Mouse (Mus musculus): ENCODE data around the gene Cstad. TPM values are rescaled to one million over a fixed set of nuclear protein-coding genes. Genes with fewer than 3 reads are reported as not detected.
A peak's percentile ranks its signal among the peaks of the same experiment; 100 is the strongest.

Cstad gene
- polyA plus RNA-seq, 1 experiment from 2014 or later, result 1.3 TPM

DNA sequence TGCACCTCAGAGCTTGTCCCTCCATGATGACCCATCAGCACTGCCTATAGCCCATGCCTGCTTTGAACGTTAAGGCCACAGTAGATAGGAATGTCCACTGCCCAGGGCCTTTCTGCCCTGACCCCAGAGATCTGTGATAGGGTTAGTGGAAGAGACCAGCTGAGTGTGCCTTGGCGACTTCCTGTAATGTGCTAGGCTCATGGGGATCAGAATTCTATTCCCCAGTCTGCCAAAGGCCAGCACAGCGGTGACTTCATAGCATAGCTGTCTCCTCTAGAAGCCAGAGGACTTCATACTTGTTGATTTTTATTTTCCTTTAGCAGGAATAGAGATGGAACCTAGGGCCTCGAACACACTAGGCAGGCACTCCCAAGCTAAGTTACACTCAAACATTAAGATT lies 5.1 kb upstream of the Cstad start:
- 80% methylated on average over 4 of the region's 4 CpGs for WGBS
- Histone ChIP-seq H3K27ac (ENCODE audit: low read depth, low read length) (no peak overlapping the region), H3K9me3 (ENCODE audit: control insufficient read depth, low read length) (no peaks in the 10 kb centered on the region), H3K4me3 (ENCODE audit: low read depth, low read length) (no peak overlapping the region), H3K27me3 (ENCODE audit: control insufficient read depth, insufficient read depth, low read length) (no peaks in the 10 kb centered on the region), H3K9ac (replicated peaks; ENCODE audit: low read depth, low read length) (no peak overlapping the region), H3K4me2 (ENCODE audit: low read depth, low read length) (no peak overlapping the region), H3K36me3 (ENCODE audit: control insufficient read depth, insufficient read depth, low read length) (no peaks in the 10 kb centered on the region), H3K4me1 (ENCODE audit: control insufficient read depth, insufficient read depth, low read length) (peaks cover 10% of the 10 kb centered on the region)
- ATAC-seq (ENCODE audit: low read depth), result no peak

GRCm38 (mm10) chr2:30590909-30591308 lies 3.9 kb upstream of the Cstad start:
- Histone ChIP-seq H3K4me1 (ENCODE audit: control insufficient read depth, insufficient read depth, low read length) (peaks cover 16% of the 10 kb centered on the region), H3K36me3 (ENCODE audit: control insufficient read depth, insufficient read depth, low read length) (no peaks in the 10 kb centered on the region), H3K4me3 (ENCODE audit: low read depth, low read length) (peak overlapping the region; percentile 17), H3K9ac (replicated peaks; ENCODE audit: low read depth, low read length) (0 out of 2 replicates have a peak overlapping the region, but pooled peaks have one; percentile 28), H3K27ac (ENCODE audit: low read depth, low read length) (0 out of 2 replicates have a peak overlapping the region, but pooled peaks have one; percentile 62), H3K4me2 (ENCODE audit: low read depth, low read length) (peak overlapping the region; percentile 39; the same call in 1 of the 2 replicates), H3K27me3 (ENCODE audit: control insufficient read depth, insufficient read depth, low read length) (no peaks in the 10 kb centered on the region), H3K9me3 (ENCODE audit: control insufficient read depth, low read length) (no peaks in the 10 kb centered on the region)
- 7% methylated on average over 3 of the region's 3 CpGs for WGBS
- ATAC-seq (ENCODE audit: low read depth), result peak; percentile 74; the same call in 1 of the 2 replicates

- no peak overlapping the region for H3K4me2 ChIP-seq (ENCODE audit: low read depth, low read length)
- H3K4me3 ChIP-seq (ENCODE audit: low read depth, low read length), result no peak overlapping the region
- ATAC-seq (ENCODE audit: low read depth), result no peak
- H3K4me1 ChIP-seq (ENCODE audit: control insufficient read depth, insufficient read depth, low read length), result peaks cover 16% of the 10 kb centered on the region
- WGBS, result 78% methylated on average over 6 of the region's 6 CpGs
- no peak overlapping the region for H3K9ac ChIP-seq (replicated peaks; ENCODE audit: low read depth, low read length)
- no peaks in the 10 kb centered on the region for H3K36me3 ChIP-seq (ENCODE audit: control insufficient read depth, insufficient read depth, low read length)
- H3K9me3 ChIP-seq (ENCODE audit: control insufficient read depth, low read length), result no peaks in the 10 kb centered on the region
- H3K27ac ChIP-seq (ENCODE audit: low read depth, low read length), result no peak overlapping the region
- H3K27me3 ChIP-seq (ENCODE audit: control insufficient read depth, insufficient read depth, low read length), result no peaks in the 10 kb centered on the region
Observed at GRCm38 (mm10) chr2:30592391-30592790, 2.4 kb upstream of the Cstad start.

GRCm38 (mm10) chr2:30592951-30593350 lies 1.9 kb upstream of the Cstad start:
- no peaks in the 10 kb centered on the region for H3K36me3 ChIP-seq (ENCODE audit: control insufficient read depth, insufficient read depth, low read length)
- peaks cover 16% of the 10 kb centered on the region for H3K4me1 ChIP-seq (ENCODE audit: control insufficient read depth, insufficient read depth, low read length)
- 89% methylated on average over 6 of the region's 6 CpGs for WGBS
- H3K9ac ChIP-seq (replicated peaks; ENCODE audit: low read depth, low read length), result no peak overlapping the region
- no peaks in the 10 kb centered on the region for H3K27me3 ChIP-seq (ENCODE audit: control insufficient read depth, insufficient read depth, low read length)
- no peak overlapping the region for H3K4me2 ChIP-seq (ENCODE audit: low read depth, low read length)
- H3K27ac ChIP-seq (ENCODE audit: low read depth, low read length), result no peak overlapping the region
- no peaks in the 10 kb centered on the region for H3K9me3 ChIP-seq (ENCODE audit: control insufficient read depth, low read length)
- H3K4me3 ChIP-seq (ENCODE audit: low read depth, low read length), result no peak overlapping the region
- no peak for ATAC-seq (ENCODE audit: low read depth)

DNA sequence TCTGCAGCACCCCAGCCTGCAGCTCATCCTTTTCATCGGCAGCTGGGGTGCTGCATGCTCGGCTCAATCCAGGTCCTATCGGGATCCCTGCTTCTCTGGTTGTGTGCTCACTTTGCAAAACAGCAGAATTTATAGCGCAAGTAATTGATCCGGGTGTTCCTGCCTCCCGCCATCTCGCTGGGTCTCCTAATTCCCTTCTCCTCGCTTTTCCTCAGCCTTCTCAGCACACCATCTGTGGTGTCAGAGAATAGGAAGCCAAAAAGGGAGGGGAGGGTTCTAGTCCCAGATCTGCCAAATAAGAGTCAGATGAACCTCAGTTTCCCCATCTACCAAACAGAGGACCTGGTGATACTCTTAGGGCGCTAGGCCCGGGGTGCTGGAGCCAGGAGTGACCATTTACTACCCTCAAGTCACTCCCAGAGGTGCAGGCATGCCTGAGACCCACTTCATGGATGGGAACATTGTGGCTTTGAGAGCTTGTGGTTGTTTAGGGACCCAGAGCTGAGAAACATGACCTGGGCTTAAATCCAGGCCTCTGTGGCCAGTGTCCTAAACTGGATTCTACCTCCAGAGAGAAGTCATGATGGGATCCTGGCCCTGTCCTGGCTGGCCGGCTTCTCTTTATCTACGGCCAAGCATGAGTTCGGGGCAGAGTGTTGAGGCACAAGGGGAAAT lies 1.1 kb upstream of the Cstad start:
- ATAC-seq (ENCODE audit: low read depth), result no peak
- Histone ChIP-seq H3K4me1 (ENCODE audit: control insufficient read depth, insufficient read depth, low read length) (peaks cover 16% of the 10 kb centered on the region), H3K9ac (replicated peaks; ENCODE audit: low read depth, low read length) (peak overlapping the region; percentile 74), H3K9me3 (ENCODE audit: control insufficient read depth, low read length) (no peaks in the 10 kb centered on the region), H3K4me3 (ENCODE audit: low read depth, low read length) (no peak overlapping the region), H3K27ac (ENCODE audit: low read depth, low read length) (peak overlapping the region; percentile 97), H3K4me2 (ENCODE audit: low read depth, low read length) (peak overlapping the region; percentile 59; the same call in 1 of the 2 replicates), H3K27me3 (ENCODE audit: control insufficient read depth, insufficient read depth, low read length) (no peaks in the 10 kb centered on the region), H3K36me3 (ENCODE audit: control insufficient read depth, insufficient read depth, low read length) (no peaks in the 10 kb centered on the region)
- WGBS, result 65% methylated on average over 13 of the region's 13 CpGs

DNA sequence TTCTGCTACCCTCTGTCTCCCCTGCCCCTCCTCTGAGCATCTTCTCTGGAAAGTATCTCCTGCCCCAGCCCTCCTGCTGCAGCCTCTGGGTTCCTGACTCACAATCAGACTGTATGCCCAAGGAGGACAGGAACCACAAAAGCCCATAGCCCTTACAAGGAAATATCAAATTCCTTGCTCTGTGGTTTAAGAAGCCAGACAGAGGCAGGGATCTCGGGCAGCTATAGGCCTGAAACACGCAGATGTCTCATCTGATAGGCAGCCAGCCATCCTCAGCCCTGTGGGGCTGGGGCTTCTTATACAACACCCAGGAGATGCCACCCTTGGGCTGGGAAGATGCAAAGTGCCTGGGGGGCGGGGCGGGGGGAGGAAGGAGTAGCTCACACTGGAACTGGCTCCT lies 956 bp downstream of the Cstad start:
- Histone ChIP-seq H3K4me1 (ENCODE audit: control insufficient read depth, insufficient read depth, low read length) (peaks cover 20% of the 10 kb centered on the region), H3K9ac (replicated peaks; ENCODE audit: low read depth, low read length) (no peak overlapping the region)

DNA sequence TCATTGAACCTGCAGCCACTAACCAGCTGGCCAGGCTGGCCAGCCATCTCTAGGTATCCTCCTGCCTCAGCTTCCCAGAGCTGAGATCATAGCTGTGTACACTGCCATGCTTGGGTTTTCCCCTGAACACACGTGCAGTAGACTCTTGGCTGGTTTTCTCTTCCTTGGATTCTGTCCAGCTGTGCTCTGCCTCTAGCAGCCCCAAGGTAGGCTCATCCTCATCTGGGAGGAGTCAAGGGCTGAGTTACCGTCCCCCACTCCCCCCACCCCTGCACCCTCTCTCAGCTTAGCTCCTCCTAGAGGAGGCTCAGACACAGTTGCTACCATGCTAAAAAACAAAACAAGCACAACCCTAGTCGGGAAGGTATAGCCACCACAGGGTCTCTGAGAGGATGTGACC lies 4.8 kb downstream of the Cstad start:
- no peak overlapping the region for H3K9ac ChIP-seq (replicated peaks; ENCODE audit: low read depth, low read length)
- H3K27ac ChIP-seq (ENCODE audit: low read depth, low read length), result no peak overlapping the region
- no peak overlapping the region for H3K4me3 ChIP-seq (ENCODE audit: low read depth, low read length)
- no peak for ATAC-seq (ENCODE audit: low read depth)
- no peak overlapping the region for H3K4me2 ChIP-seq (ENCODE audit: low read depth, low read length)
- no peaks in the 10 kb centered on the region for H3K36me3 ChIP-seq (ENCODE audit: control insufficient read depth, insufficient read depth, low read length)
- peaks cover 25% of the 10 kb centered on the region for H3K4me1 ChIP-seq (ENCODE audit: control insufficient read depth, insufficient read depth, low read length)
- 56% methylated on average over 3 of the region's 3 CpGs for WGBS
- no peaks in the 10 kb centered on the region for H3K27me3 ChIP-seq (ENCODE audit: control insufficient read depth, insufficient read depth, low read length)
- no peaks in the 10 kb centered on the region for H3K9me3 ChIP-seq (ENCODE audit: control insufficient read depth, low read length)

More for the DNA sequence above, 956 bp downstream of the Cstad start:
- H3K9me3 ChIP-seq (ENCODE audit: control insufficient read depth, low read length), result no peaks in the 10 kb centered on the region
- H3K36me3 ChIP-seq (ENCODE audit: control insufficient read depth, insufficient read depth, low read length), result no peaks in the 10 kb centered on the region
- H3K27ac ChIP-seq (ENCODE audit: low read depth, low read length), result no peak overlapping the region; the same call in 1 of the 2 replicates
- H3K27me3 ChIP-seq (ENCODE audit: control insufficient read depth, insufficient read depth, low read length), result no peaks in the 10 kb centered on the region
- no peak for ATAC-seq (ENCODE audit: low read depth)
- 87% methylated on average over 4 of the region's 4 CpGs for WGBS
- H3K4me2 ChIP-seq (ENCODE audit: low read depth, low read length), result no peak overlapping the region
- H3K4me3 ChIP-seq (ENCODE audit: low read depth, low read length), result no peak overlapping the region

- 0 out of 2 replicates have a peak overlapping the region, but pooled peaks have one; percentile 11 for H3K9ac ChIP-seq (replicated peaks; ENCODE audit: low read depth, low read length)
- no peaks in the 10 kb centered on the region for H3K27me3 ChIP-seq (ENCODE audit: control insufficient read depth, insufficient read depth, low read length)
- no peaks in the 10 kb centered on the region for H3K9me3 ChIP-seq (ENCODE audit: control insufficient read depth, low read length)
- WGBS, result 22% methylated on average over 9 of the region's 9 CpGs
- no peaks in the 10 kb centered on the region for H3K36me3 ChIP-seq (ENCODE audit: control insufficient read depth, insufficient read depth, low read length)
- no peak overlapping the region for H3K4me2 ChIP-seq (ENCODE audit: low read depth, low read length)
- ATAC-seq (ENCODE audit: low read depth), result no peak
- H3K4me1 ChIP-seq (ENCODE audit: control insufficient read depth, insufficient read depth, low read length), result peaks cover 31% of the 10 kb centered on the region
- peak overlapping the region; percentile 28; the same call in 1 of the 2 replicates for H3K27ac ChIP-seq (ENCODE audit: low read depth, low read length)
- H3K4me3 ChIP-seq (ENCODE audit: low read depth, low read length), result no peak overlapping the region
Observed at GRCm38 (mm10) chr2:30600291-30600690, 5.5 kb downstream of the Cstad start.

DNA sequence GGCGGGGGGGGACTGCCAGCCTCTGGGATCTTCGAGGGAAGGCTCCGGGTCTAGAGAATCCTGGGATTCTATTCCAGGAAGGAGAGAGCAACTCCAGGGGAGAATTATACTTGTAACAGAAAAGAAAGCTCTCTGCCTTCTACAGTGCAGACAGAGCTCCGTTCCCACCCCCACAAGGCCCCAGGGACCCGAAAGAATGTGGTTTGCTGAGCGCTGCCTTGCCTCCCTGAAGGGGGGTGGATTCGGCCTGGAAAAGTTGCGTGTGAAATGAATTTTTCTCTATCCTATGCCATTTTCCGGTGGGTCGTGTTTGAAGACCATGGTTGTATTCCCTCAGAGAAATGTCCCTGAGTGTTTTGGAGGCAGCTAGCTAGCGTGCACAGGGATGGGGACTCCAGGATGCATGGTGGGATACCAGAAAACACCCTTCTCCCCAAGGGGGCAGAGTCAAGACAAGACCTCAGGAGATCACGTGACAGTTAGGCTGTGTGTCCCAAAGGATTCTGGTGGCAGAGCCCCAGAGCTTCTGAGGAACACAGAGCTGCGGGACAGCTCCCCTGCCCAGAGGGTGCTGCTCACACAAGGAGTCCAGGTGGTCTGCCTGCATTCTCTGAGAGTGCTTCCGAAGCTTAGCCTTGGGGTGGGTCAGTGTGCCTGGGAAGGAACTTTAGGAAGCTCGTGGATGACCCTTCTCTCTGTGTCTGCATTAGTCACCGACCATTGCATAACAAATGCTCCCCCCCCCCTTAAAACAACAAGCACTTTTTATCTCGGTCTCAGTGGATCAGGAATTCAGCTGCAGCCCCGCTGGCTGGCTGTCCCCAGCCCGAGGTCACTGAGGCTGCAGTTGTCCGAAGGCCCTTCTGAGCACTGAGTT lies 6.4 kb downstream of the Cstad start:
- Histone ChIP-seq H3K4me1 (ENCODE audit: control insufficient read depth, insufficient read depth, low read length) (peaks cover 29% of the 10 kb centered on the region), H3K36me3 (ENCODE audit: control insufficient read depth, insufficient read depth, low read length) (no peaks in the 10 kb centered on the region), H3K9me3 (ENCODE audit: control insufficient read depth, low read length) (no peaks in the 10 kb centered on the region), H3K9ac (replicated peaks; ENCODE audit: low read depth, low read length) (0 out of 2 replicates have a peak overlapping the region, but pooled peaks have one; percentile 7), H3K27me3 (ENCODE audit: control insufficient read depth, insufficient read depth, low read length) (no peaks in the 10 kb centered on the region), H3K27ac (ENCODE audit: low read depth, low read length) (peak overlapping the region; percentile 52), H3K4me2 (ENCODE audit: low read depth, low read length) (no peak overlapping the region), H3K4me3 (ENCODE audit: low read depth, low read length) (no peak overlapping the region)
- 13% methylated on average over 20 of the region's 20 CpGs for WGBS
- ATAC-seq (ENCODE audit: low read depth), result no peak
